Mouse (Mus musculus): Measurements from ENCODE around the gene Invs.

The Invs gene

GRCm38 (mm10) chr4:48279498-48280134, at the start of gene Invs, which contains the start of gene Erp44:
Gene Invs, plus strand, starts transcription at chr4:48279760.
Gene Erp44, minus strand, starts transcription at chr4:48279558.
- peak; percentile 97 for DNase-seq (ENCODE audit: low read depth, low spot score)

DNA sequence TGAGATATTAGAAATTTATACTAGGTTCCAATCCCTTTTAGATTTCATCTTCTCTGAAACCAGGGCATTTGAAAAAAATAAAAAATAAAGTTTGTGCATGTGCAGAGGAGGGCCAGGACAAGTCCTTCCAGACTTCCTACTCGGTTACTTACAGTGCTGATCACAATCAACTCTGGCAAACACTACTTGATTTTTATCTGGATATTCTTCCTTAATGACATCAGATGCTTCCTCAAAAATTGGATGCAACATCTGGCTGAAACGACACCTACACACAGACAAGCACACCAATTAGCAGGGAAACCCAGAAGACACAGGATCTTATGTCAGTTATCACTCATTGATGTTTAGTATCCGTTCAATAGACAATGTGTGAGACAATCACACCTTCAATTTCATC, 42.8 kb upstream of the Invs start:
- no peak for DNase-seq (ENCODE audit: low read depth, low spot score)

GRCm38 (mm10) chr4:48239046-48239445, 40.5 kb upstream of the Invs start:
- DNase-seq (ENCODE audit: low read depth, low spot score), result no peak

DNA sequence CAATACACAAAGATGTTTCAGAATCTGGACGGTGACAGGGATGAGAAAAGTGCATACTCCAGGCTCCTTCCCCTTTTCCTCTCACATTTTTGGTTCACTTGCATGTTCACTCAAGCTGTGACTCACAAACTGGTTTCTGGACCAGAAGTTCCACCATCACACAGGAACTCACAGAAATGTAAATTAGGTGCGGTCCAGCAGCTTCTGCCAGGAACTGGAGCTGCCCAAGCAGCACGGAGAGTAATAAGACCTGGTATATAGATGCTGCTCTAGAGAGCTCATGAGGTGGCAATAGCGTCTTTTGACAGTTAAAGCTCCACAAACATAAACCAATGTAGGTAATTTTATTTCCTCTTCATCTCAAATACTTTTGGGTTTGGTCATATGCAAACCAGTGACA, 37.1 kb upstream of the Invs start:
- DNase-seq (ENCODE audit: low read depth, low spot score), result no peak

- DNase-seq (ENCODE audit: low read depth, low spot score), result peak; percentile 4
Measured at GRCm38 (mm10) chr4:48243737-48244136, 35.8 kb upstream of the Invs start.

DNA sequence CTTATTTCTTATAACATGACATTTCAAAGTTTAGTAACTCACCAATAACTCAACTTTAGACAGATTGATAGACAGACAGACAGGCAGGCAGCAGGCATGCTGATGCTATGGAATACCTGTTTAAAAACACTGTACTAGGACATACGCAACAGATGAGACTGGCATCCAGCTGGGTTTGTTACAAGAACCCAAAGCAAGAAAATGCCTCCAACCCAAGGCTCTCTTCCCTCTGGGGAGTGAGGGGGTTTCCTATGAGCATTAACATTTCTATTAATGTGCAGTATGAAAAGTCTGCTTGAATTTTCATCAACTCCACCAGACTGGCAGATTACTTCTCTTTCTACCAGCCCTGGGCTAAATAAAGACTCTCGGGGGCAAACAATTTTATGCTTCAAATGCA, 35.3 kb upstream of the Invs start:
- DNase-seq (ENCODE audit: low read depth, low spot score), result no peak

DNA sequence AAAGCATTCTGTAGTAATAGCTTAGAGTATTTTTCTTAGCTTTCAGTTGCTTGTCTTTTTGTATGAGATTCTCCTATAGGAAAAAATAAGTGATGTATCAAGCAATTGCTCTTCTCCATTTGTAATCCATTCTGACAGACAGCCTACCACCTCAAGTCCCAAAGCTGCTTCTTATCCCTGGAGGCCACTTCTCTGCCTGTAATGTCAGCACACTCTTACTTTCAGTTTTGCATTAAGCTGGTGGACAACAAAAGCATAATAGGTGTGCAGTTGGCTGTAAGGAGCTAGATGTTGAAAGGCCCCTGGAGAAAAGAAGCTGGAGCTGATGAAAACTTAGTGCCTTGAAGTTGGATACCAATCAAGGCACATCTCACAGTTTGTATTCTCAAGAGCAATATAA, 26.3 kb upstream of the Invs start:
- DNase-seq (ENCODE audit: low read depth, low spot score), result no peak

DNA sequence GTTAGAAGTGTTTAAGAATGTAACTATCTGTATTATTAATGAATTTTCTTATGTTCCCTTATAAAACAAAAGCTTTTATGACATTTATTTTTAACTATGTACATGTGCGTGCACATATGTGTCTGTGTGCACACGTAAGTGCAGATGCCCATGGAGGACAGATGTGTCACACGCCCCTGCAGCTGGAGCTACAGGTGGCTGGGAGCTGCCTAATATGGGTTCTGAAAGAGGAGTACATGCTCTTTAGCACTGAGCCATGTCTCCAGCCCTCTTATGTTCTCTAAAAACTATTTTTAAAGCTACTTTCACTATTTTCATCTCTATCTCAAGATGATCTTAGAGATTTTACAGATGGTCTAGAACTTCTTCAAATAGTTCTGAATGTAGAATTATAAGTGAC, 21.5 kb upstream of the Invs start:
- DNase-seq (ENCODE audit: low read depth, low spot score), result no peak

DNA sequence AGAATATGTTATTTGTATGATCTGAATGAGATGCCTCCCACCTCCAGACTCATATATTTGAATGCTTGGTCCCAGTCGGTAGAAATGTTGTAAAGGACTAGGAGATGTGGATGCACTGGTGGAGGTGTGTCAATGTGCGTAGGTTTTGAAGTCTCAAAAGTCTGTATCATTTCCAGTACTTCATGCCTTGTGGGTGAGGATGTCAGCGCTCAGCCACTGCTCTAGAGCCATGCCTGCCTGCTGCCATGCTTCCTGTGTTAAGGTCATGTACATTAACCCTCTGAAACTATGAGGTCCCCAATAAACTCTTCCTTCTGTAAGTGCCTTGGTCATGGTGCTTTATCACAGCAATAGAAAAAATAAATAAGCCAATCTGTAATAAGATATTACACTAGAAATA, 11.9 kb upstream of the Invs start:
- DNase-seq (ENCODE audit: low read depth, low spot score), result peak; percentile 19

DNA sequence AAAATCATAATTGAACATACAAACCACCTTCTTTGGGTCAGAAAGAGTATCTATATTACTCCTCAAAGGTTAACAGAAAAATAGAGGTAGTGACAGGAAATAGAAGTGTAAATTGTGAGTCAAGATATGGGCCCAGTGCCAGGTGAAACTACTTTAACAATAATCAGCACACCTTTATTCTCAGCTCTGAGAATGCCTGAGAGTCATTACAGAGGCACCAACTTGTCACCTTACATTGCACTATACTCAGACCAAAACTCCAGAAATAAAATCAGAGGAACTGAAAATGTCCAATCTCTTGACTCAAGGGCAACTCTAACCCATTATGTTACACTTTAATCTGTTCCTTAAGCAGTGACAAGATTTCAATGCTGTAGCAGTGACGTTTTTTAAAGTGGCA, 11.4 kb upstream of the Invs start:
- DNase-seq (ENCODE audit: low read depth, low spot score), result no peak

DNA sequence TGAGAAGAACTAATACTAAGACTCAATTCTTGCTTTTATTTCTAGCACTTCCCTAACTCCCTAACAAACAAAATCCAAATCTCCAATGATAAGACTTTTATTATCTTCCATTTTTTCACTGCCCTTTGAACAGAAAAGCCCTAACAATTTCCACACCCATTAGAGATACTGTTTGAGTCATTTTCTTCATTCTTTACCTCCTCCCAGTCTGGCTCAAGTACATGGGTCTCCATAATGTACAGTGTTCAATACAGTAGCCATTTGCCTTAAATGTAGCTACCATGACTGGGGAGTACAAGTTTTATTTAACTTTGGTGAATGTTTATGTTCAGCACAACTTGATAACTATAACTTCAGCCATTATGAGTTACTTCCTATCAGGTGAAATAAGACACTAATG, 9.0 kb upstream of the Invs start:
- DNase-seq (ENCODE audit: low read depth, low spot score), result no peak

- no peak for DNase-seq (ENCODE audit: low read depth, low spot score)
Measured at GRCm38 (mm10) chr4:48271838-48272237, 7.7 kb upstream of the Invs start.

DNA sequence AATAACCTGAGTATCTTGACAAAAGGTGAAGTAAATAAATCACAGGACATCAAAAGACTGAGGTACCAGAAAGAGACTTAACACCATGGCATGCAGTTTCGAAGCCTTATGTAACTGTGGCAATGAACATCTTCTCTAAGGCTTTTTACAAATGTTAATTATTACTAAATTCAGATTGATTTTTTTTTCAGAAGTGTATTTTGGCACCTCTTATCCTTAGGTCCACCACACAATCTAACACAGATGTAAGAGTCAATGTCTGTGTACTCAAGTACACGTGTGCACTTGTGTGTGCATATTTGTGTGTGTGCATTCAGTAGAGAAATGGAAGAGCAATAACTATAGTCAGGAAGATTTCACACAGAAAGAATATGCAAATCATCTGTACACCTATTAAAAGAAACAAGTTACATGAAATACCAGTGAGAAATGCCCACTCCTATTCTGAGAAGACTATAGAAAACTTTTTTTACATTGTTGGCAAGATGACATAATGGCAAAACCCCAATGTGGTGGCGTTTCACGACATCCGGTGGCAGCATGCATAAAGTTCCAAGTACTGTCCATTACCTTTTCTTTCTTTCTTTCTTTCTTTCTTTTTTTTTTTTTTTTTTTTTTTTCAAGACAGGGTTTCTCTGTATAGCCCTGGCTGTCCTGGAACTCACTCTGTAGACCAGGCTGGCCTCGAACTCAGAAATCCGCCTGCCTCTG, 6.3 kb upstream of the Invs start:
- DNase-seq (ENCODE audit: low read depth, low spot score), result no peak

DNA sequence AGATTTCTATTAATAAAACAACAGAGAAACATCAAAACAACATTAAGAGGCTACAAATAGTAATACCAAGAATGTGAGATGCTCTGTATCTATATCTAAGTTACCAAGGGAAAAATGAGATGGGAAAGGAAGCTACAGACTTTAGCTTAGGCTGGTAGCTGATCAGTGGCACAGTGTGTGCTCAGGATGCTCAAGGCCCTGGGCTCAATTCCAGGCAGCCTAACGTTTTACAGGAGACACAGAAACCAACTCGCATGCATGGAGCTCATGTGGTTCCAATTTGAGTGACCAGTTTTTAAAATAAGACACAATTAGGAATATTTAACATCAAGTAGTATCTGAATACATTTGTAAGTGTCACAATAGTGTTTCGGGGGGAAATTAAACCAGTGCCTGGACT, 3.8 kb upstream of the Invs start:
- no peak for DNase-seq (ENCODE audit: low read depth, low spot score)

- DNase-seq (ENCODE audit: low read depth, low spot score), result no peak
Measured at GRCm38 (mm10) chr4:48277011-48277410, 2.5 kb upstream of the Invs start.

DNA sequence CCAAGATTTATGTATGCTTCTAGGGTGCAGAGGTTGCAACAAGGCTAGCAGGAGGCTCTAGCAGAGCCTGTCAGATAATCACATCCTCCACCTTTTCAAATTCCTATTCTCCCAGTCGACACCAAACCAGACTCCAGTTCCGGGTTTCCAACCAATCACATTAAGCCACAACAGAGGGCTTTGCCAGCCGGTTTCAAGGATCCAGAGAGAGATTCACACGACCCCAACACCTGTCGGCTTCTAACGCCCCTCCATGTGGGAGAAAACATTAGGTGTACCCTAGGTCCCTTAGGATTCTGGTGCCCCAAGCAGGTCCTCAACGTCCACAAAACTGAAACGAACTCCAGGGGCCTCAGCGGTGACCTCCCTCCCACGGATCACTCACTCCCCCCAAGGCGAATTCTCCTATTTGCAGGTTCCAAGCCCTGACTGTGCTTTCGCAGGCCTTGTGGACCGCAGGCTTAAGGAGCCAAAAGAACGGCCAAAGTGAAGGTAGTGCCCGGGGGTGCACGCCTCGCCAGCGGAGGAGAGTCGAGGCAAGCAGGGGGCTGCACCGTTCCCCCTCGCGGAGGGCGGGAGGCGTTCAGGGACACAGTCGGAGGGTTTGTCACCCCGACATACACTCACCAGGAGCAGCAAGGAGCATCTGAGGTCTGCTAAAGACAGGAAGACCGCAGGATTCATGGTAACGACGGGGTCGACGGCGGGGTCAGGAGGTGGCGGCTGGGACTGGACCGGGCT, 633 bp upstream of the Invs start:
- no peak for DNase-seq (ENCODE audit: low read depth, low spot score)

DNA sequence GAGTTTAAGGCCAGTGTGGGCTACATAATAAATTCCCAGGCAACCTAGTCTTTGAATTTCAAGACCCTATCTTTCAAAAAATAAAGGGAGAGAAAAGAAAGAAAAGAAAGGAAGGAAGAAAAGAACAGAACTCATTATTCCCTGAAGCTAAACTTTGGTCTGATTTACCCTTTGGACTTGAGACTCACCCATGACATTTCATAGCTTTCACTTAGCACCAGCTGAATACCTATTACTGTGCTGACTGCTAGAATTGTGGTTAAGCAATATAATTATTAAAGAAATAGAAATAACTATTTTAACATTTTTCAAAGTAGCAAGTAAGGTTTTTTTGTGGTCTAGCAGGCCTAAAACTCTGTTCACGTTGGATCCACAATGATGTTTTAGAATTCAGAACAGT, 1.6 kb downstream of the Invs start:
- DNase-seq (ENCODE audit: low read depth, low spot score), result no peak

GRCm38 (mm10) chr4:48287086-48287757, 7.7 kb downstream of the Invs start:
- no peak for DNase-seq (ENCODE audit: low read depth, low spot score)

GRCm38 (mm10) chr4:48314814-48315213, 35.3 kb downstream of the Invs start:
- no peak for DNase-seq (ENCODE audit: low read depth, low spot score)

GRCm38 (mm10) chr4:48316036-48316435, 36.5 kb downstream of the Invs start:
- no peak for DNase-seq (ENCODE audit: low read depth, low spot score)

DNA sequence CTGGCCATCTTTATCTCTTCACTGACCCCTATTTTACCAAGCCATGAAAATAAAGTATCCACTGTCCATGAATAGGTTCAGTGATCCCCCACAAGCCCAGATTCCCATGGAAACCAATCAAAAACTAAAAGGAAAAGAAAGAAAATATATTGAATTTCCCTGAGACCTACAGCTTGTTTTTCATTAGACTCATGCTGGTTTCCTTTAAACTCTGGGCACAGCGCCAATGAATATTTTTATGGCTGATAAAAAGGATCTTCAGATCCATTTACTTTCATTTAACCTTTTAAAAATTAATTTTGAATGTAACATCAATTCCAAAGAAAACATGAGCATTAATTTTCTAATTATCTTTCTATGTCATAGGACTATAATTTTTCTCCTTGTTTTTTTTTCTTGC, 41.7 kb downstream of the Invs start:
- DNase-seq (ENCODE audit: low read depth, low spot score), result no peak

DNA sequence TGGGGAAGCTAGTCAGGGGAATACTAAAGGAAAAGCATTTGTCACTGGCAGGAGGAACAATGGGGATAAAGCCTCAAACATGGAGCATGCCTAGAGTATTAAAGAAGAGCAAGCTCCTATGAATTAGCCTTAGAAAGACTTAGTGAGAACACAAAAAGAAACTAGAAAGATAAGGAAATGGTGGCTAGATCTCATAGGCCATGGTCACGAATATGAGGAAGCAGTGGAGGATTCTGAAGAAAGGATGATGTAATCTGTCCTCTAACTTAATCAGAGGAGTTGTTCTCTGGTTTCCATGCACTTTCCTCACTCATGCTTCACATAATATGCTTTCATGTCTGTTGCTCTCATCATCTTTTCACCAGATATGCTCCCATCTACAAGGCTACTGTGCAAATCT, 42.5 kb downstream of the Invs start:
- no peak for DNase-seq (ENCODE audit: low read depth, low spot score)

All from CD4-positive helper T cell, adult 2 months (primary cell).